Mouse (Mus musculus) adrenal gland, postnatal 0 days (tissue): Measurements from ENCODE around the gene Gm10696. TPM values are rescaled to one million over a fixed set of nuclear protein-coding genes. Genes with fewer than 3 reads are reported as not detected.

ENCODE experiments used
- polyA plus RNA-seq: library from polyadenylated mRNA; unstranded; fragments of >200 nt; fragmentation: Nextera tagmentation; extraction: Ambion mirVana; gene quantifications from 2 replicates; pipeline ENCODE4 v1.2.1, GENCODE M21; 2015

The Gm10696 gene
- not detected in 2 replicates for polyA plus RNA-seq

GRCm38 (mm10) chr3:94178093-94178492, at the start of gene Gm10696:
TSS of gene Gm10696 (minus strand) at chr3:94178193.

GRCm38 (mm10) chr3:94196414-94196813, 18.4 kb upstream of the Gm10696 start, which contains the start of gene Gm5286:
TSS of gene Gm5286 (plus strand) at chr3:94196714.

Other genes with a start within 250 kb of the Gm10696 start
- gene Gm9117, start 234.7 kb downstream of the Gm10696 start, polyA plus RNA-seq, result not detected in 2 replicates
- not detected in 2 replicates for gene Tdpoz5, start 216.9 kb downstream of the Gm10696 start, polyA plus RNA-seq
- gene Gm9125, start 123.3 kb downstream of the Gm10696 start, polyA plus RNA-seq, result not detected in 2 replicates
- gene Gm10697, start 105.5 kb downstream of the Gm10696 start, polyA plus RNA-seq, result not detected in 2 replicates
- gene Gm5286, start 18.5 kb upstream of the Gm10696 start, polyA plus RNA-seq, result not detected in 2 replicates
- not detected in 2 replicates for gene Gm4778, start 85.8 kb upstream of the Gm10696 start, polyA plus RNA-seq
- 15.5 and 24.3 TPM in 2 replicates for gene Them4, start 131.9 kb upstream of the Gm10696 start, polyA plus RNA-seq
- not detected in 2 replicates for gene Them5, start 163.9 kb upstream of the Gm10696 start, polyA plus RNA-seq
- gene C2cd4d, start 184.2 kb upstream of the Gm10696 start, polyA plus RNA-seq, result 1.7 and 2.2 TPM in 2 replicates
- 4.4 and 5.9 TPM in 2 replicates for gene Rorc, start 194.6 kb upstream of the Gm10696 start, polyA plus RNA-seq
- 0.14 and 0.57 TPM in 2 replicates for gene Lingo4, start 220.3 kb upstream of the Gm10696 start, polyA plus RNA-seq
- gene Tdrkh, start 235.1 kb upstream of the Gm10696 start, polyA plus RNA-seq, result 11.8 and 17.9 TPM in 2 replicates